ENCODE assay signal across 8 mouse cellular contexts in the genomic region with DNA sequence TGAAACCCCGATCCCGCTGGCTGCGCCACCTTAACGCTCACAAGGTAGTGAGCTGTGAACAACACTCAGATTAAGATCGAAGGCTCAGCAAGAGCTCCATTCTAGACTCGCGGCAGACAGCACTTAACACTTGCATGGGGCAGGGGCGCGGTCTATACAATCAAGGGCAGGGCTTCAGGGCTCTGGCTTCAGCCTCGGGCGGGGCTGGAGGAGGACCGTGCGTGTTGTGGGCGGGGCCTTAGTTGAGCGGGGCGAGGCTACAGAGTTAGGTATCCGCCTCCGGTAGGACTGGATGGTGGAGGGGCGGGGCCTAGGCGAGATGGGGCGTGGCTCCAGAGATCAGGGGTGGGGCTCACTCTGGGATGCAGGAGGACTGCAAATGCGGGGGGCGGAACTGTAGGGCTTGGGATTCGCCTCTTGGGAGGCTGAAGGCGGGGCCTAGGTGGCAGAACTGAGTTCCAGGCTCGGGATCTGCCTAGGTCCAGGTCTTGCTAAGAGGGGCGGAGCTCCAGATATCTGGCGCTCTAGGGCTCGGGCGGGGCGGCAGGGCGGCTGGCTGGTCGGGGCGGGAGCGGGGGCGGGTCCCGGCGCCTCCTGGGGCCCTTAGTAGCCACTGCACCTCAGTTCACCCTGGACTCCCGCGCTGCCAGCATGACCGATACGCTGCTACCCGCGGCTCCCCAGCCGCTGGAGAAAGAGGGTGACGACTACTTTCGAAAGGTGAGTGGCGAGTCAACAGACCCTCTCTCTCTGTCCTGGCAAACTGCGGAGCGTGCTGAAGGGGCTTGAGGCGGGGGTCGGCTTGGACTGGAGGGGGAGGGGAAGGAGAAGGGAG. TPM values are rescaled to one million over a fixed set of nuclear protein-coding genes. Genes with fewer than 3 reads are reported as not detected.
A peak's percentile ranks its signal among the peaks of the same experiment; 100 is the strongest.
DNase-seq lines count a peak whose midpoint lies in the region; ATAC-seq lines count a peak whose summit lies in the region.

A gene (plus strand): TSS at position 479 of the 835 bp plus-strand sequence.

- H3K36me3 ChIP-seq in forebrain, embryonic 14.5 days (ENCODE audit: control insufficient read depth, insufficient read depth, low read length) = no peaks in the 10 kb centered on the region
- H3K36me3 ChIP-seq in neural tube, embryonic 15.5 days = no peaks in the 10 kb centered on the region

- H3K4me2 ChIP-seq in forebrain, embryonic 14.5 days (ENCODE audit: low read length) = peak within 1 kb of the TSS; percentile 100
- H3K4me2 ChIP-seq in neural tube, embryonic 15.5 days = peak within 1 kb of the TSS; percentile 100

- peak; percentile 97 for ATAC-seq in forebrain, embryonic 14.5 days
- peak; percentile 96 for ATAC-seq in neural tube, embryonic 15.5 days (ENCODE audit: low FRiP score)

- under 1% methylated on average over 51 of the region's 52 CpGs for WGBS in forebrain, embryonic 14.5 days
- under 1% methylated on average over 49 of the region's 52 CpGs for WGBS in neural tube, embryonic 15.5 days

- peaks cover 8% of the 10 kb centered on the region for H3K4me1 ChIP-seq in forebrain, embryonic 14.5 days (ENCODE audit: control insufficient read depth, insufficient read depth, low read length)
- peaks cover 24% of the 10 kb centered on the region for H3K4me1 ChIP-seq in neural tube, embryonic 15.5 days

- H3K9me3 ChIP-seq in forebrain, embryonic 14.5 days (replicated peaks; ENCODE audit: control insufficient read depth, low read length) = no peaks in the 10 kb centered on the region
- no peaks in the 10 kb centered on the region for H3K9me3 ChIP-seq in neural tube, embryonic 15.5 days (replicated peaks)

- H3K27ac ChIP-seq in forebrain, embryonic 14.5 days (ENCODE audit: low read depth, low read length) = no peak within 1 kb of the TSS
- peak within 1 kb of the TSS; percentile 66 for H3K27ac ChIP-seq in neural tube, embryonic 15.5 days (replicated peaks)

- peak within 1 kb of the TSS; percentile 57 for H3K9ac ChIP-seq in forebrain, embryonic 14.5 days (ENCODE audit: low read length)
- peak within 1 kb of the TSS; percentile 50 for H3K9ac ChIP-seq in neural tube, embryonic 15.5 days (replicated peaks)

- H3K4me3 ChIP-seq in forebrain, embryonic 14.5 days (ENCODE audit: low read depth, low read length) = peak within 1 kb of the TSS; percentile 59
- peak within 1 kb of the TSS; percentile 62 for H3K4me3 ChIP-seq in neural tube, embryonic 15.5 days (replicated peaks)

- H3K27me3 ChIP-seq in forebrain, embryonic 14.5 days (replicated peaks; ENCODE audit: control insufficient read depth, insufficient read depth, low read length) = peaks cover 8% of the 10 kb centered on the region; the same call in 1 of the 2 replicates
- peaks cover 16% of the 10 kb centered on the region for H3K27me3 ChIP-seq in neural tube, embryonic 15.5 days (replicated peaks)

- intact Hi-C loops in heart, postnatal 14 days (cut with DNase I) = loop anchor here (5.0 to 10.0 kb wide), 2 partner anchors 58 to 251 kb away; a partner anchor contains a TSS

- DNase-seq in ES-CJ7 (ENCODE audit: low read depth, low spot score) = peak; percentile 100
- peak; percentile 100 for DNase-seq in cerebellum, adult 11 months
- peak; percentile 97 for DNase-seq in forebrain, embryonic 14.5 days (ENCODE audit: low spot score)
- peak; percentile 98 to 99 for DNase-seq in heart, postnatal 14 days
- DNase-seq in layer of hippocampus, adult 11-12 months (ENCODE audit: low spot score) = peak; percentile 99
- DNase-seq in lung, adult 18-20 months = peak; percentile 100
- DNase-seq in testis, postnatal 14 days (ENCODE audit: low spot score) = peak; percentile 99

RNA-seq across cellular contexts. Expression of the gene that starts here (rescaled TPM):
- 1.2 and 1.6 TPM in 2 replicates for polyA plus RNA-seq in forebrain, embryonic 14.5 days (2014; fragmentation: Nextera tagmentation; extraction: Ambion mirVana)
- 1 to 10 TPM; 5.0 to 6.0 TPM for total RNA-seq in heart, postnatal 14 days (2021)
- polyA plus RNA-seq in neural tube, embryonic 15.5 days (2015; fragmentation: Nextera tagmentation; extraction: Ambion mirVana) = 4.6 and 9.2 TPM in 2 replicates
